Mouse (Mus musculus) testis, postnatal 14 days (tissue): Measurements from ENCODE around the gene Gstk1.

Source experiments
- DNase-seq: peaks from one replicate; pipeline ENCODE4 v3.0.0; 2021; ENCODE audit warnings: low spot score

Gstk1 gene

DNA sequence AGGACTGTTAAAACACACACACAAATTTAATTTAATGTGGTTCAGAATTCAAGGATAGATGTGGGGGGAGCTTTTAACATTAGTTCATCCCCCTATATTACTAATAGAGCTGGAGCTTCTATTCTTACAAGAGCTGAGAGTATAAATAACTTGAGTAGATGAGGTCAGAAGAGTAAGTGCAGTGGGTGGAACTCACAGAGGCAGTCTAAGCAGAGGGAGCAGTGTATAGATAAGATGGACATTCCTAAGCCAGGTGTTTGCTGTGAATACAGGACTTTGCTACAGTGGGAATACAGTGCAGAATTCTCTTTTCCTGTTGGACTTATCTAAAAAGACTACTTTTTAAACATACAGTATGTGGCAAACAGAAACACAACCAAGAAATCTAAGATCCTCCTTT lies 25.1 kb downstream of the Gstk1 start:
- DNase-seq: no peak

DNA sequence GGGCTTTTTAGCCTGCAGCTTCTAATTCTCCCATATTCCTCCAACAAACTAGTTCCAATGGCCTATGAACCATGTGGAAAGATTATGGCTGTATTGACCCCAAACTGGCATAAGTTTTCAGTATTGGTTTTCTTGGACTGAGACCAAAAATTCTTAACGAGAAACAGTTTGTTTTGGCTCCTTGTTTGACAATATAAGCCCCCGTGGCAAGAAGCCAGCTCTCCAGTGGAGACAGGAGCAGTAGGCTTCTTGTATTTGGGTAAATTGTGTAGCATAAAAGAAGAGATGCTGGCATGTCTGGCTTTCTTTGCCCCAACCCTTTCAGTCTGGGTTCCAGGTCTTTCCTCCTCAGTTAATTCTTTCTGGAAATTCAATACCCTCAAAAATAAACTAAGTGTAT lies 30.4 kb downstream of the Gstk1 start:
- DNase-seq: no peak

DNA sequence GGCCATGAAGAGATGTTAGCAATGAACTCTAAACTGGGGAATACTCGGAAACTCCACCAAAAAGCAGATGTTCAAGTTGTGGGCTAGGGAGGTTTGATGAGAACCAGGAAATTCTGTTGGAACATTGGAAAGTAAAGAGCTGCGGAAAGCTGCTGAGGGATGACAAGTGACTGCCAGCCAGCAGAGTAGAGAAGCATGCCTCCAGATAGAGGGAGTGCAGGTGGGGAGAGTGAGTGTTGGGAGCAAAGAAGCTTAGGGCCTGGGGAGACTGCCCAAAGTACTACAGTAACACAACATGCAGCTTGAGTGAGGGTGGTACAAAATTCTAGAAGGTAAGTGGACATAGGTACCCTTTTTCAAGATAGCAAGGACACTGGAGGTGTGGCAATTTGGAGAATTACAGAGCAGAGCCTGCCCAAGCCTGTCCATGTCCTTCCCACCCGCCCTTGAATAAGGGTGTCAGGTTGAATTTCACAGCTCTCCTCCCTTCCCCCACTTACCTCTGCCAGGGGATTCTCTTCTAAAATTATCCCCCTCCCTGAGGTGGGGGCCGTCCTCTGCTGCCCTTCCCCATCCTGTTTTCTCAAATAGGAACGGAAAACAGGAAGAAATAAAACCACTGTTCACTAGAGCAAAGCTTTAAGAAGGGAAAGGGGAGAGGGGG lies 37.3 kb downstream of the Gstk1 start:
- DNase-seq: no peak

DNA sequence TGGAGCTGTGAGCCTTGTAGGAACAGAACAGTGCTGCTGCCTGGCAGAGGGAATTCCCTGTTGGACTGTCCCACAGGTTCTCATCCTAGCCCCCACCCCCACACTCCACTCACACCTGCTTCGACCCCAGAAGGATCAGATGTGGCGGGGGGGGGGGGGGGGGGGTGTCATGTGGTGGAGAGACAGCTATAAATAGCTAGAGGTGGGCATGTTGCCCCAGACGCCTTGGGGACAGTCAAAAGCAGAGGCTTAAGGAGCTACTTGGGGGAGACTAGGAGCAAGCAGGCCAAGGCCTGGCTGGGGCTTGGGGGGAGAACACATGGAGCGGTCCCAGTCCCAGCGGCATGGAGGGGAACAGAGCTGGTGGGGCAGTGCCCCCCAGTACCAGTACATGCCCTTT lies 40.7 kb downstream of the Gstk1 start, which contains the start of gene Clcn1:
TSS of gene Clcn1 (plus strand) at position 238 of the 400 bp plus-strand sequence.
- no peak for DNase-seq

DNA sequence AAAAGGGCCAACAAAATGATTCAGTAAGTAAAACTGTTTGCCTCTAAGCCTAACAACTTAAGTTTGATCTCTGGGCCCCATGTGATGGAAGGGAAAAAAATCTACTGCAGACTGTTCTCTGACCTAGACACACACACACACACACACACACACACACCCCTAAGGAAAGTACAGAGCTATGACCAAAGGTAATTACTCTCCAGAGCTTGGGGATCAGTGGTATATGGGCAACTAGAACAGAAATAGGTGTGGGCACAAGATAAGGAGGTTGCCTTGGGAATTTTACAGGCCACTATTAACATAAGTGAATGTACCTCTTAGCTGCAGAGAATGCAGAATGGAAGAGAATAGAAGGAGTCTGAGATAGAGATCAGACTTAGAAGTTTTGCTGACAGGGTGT lies 41.8 kb downstream of the Gstk1 start:
- DNase-seq: no peak

DNA sequence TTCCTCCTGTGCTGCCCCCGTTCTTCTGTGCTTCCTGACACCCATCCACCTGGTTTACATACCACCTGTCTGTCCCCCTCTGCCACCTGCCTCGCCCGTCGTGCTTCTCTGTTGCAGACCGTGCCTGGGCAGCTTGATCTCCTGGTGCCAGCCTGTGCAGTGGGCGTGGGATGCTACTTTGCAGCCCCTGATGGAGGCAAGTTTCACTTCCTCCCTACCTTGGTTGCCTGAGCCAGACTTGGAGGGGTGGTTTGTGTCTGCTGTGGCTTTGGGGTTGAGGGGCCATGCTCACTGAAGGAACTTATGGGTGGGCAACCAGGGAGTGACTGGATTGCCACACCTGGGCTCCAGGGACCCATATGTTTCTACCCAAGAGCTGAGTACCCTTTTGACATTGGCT lies 47.6 kb downstream of the Gstk1 start:
- DNase-seq: no peak

DNA sequence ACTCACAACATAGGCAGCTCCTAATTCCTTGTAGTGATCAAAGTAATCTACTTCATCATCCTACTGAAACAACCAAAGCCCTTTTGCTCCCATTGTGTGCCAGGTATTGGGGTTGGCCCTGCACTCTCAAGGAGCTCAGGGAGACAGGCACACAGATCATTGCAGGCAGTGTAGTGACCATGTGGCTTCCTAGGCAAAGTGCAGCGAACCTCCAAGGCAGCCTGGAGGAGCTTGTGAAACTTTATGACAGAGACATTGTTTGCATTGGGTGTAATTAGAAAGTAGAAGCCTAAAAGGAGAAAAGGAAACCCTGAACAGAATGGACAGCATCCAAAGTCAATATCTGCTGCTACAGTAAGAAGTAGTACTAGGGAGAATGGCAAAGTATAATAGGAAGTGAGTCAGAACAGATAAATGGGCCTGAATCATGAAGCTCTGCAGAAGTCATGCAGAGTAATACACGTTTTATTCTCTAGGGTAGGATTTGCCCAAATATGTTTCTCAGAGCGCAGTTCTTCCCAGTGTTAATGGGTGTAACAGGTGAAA lies 49.9 kb downstream of the Gstk1 start:
- DNase-seq: no peak

DNA sequence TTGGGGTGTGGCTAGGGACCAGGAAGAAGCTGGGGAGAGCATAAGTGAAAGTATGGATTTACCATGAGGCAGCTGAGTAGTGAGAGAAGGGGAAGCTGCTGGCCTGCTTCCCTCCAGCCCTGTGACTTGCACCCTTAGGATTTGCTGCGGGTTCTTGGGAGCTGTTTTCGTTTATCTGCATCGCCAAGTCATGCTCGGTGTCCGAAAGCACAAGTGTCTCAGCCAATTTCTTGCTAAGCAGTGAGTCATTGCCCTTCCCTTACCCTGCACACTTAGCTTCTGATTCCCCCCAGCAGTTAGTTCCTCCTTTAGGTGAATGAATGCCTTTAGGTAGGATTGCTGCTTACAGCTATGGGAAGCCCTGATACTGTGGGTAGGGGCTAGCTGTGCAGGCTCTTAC lies 53.6 kb downstream of the Gstk1 start:
- DNase-seq: no peak
